Mouse (Mus musculus) forebrain, postnatal 0 days (tissue): ENCODE data around the gene Igsf11. TPM values are rescaled to one million over a fixed set of nuclear protein-coding genes. Genes with fewer than 3 reads are reported as not detected.
"Not testable (repeated sequence)": the region's sequence is repeated elsewhere in the genome, so short reads cannot be mapped to it uniquely, and the experiment has no call there.

Experiments
- ATAC-seq: fragments of 200-750 bp; cut with Nextera tagmentation; 2 replicates; pipeline ENCODE4 v1.8.0; 2017; ENCODE audit warnings: mild to moderate bottlenecking, moderate library complexity
- DNase-seq: peaks from one replicate; pipeline ENCODE4 v3.0.0-alpha.2; 2015
- H3K27ac ChIP-seq: fragments of 300-500 bp; sonication (generic); 2 replicates; pipeline ENCODE4 v1.5.1; 2014; ENCODE audit warnings: low read depth, mild to moderate bottlenecking, antibody characterized with exemption, low read length, moderate library complexity, mixed read lengths
- H3K27me3 ChIP-seq: fragments of 300-500 bp; sonication (generic); 2 replicates; pipeline ENCODE4 v1.6.1; 2014; ENCODE audit warnings: mild to moderate bottlenecking, low read length, mixed read lengths; ENCODE audit not compliant: insufficient read depth
- H3K36me3 ChIP-seq: fragments of 300-500 bp; sonication (generic); 2 replicates; pipeline ENCODE4 v1.6.1; 2014; ENCODE audit warnings: mild to moderate bottlenecking, moderate library complexity; ENCODE audit not compliant: insufficient read depth
- H3K4me1 ChIP-seq: fragments of 300-500 bp; sonication (generic); 2 replicates; pipeline ENCODE4 v1.6.1; 2014; ENCODE audit warnings: antibody characterized with exemption; ENCODE audit not compliant: insufficient read depth
- H3K4me2 ChIP-seq: fragments of 300-500 bp; sonication (generic); 2 replicates; pipeline ENCODE4 v1.6.1; 2014; ENCODE audit warnings: low read depth, mild to moderate bottlenecking, moderate library complexity
- H3K4me3 ChIP-seq: fragments of 300-500 bp; sonication (generic); 2 replicates; pipeline ENCODE4 v1.5.1; 2014; ENCODE audit warnings: low read depth, low read length, mixed read lengths
- H3K9ac ChIP-seq: fragments of 300-500 bp; sonication (generic); 2 replicates; pipeline ENCODE4 v1.6.1; 2014; ENCODE audit warnings: mild to moderate bottlenecking
- H3K9me3 ChIP-seq: fragments of 300-500 bp; sonication (generic); 2 replicates; pipeline ENCODE4 v1.6.1; 2016; ENCODE audit warnings: low read length
- CTCF ChIP-seq: sonication (generic); IDR thresholded peaks from 2 replicates; pipeline ENCODE4 v1.5.1; 2016; ENCODE audit warnings: antibody characterized with exemption, control low read depth, low read depth
- WGBS: fragments of 180-500 bp; shearing (Covaris S2); extraction: QIAGEN DNeasy Blood & Tissue Kit; methylation state at CpG from one replicate; pipeline ENCODE4 v1.1.7; 2014; 5-methylcytosine and 5-hydroxymethylcytosine counted together
- polyA plus RNA-seq: library from polyadenylated mRNA; unstranded; fragments of >200 nt; fragmentation: Nextera tagmentation; extraction: Ambion mirVana; gene quantifications from 2 replicates; pipeline ENCODE4 v1.2.1, GENCODE M21; 2015
- total RNA-seq: library from RNA; depleted of rRNA; stranded (reverse); fragments of >200 nt; gene quantifications from 2 replicates; pipeline ENCODE4 v1.2.3, GENCODE M21; 2014

Igsf11 gene
- total and polyA plus RNA-seq, 2 experiments from 2014 or later, result 2.6 to 12.2 TPM

GRCm38 (mm10) chr16:38982051-38982450 lies 89.6 kb downstream of the Igsf11 start:
- Histone ChIP-seq H3K27me3 (no peaks in the 10 kb centered on the region), H3K4me1 (no peaks in the 10 kb centered on the region), H3K4me3 (no peak overlapping the region), H3K9me3 (no peaks in the 10 kb centered on the region), H3K36me3 (no peaks in the 10 kb centered on the region), H3K4me2 (no peak overlapping the region), H3K27ac (no peak overlapping the region), H3K9ac (no peak overlapping the region)
- 7% methylated on average over 5 of the region's 5 CpGs for WGBS
- peak; percentile 32; the same call in 1 of the 2 replicates for ATAC-seq
- no peak for DNase-seq
- TF ChIP-seq CTCF, result no peak

GRCm38 (mm10) chr16:38982508-38983236 lies 90.2 kb downstream of the Igsf11 start:
- ATAC-seq (no peak), DNase-seq (no peak)
- H3K9me3 ChIP-seq, result no peaks in the 10 kb centered on the region
- H3K9ac ChIP-seq, result no peak overlapping the region
- TF ChIP-seq CTCF, result 0 out of 2 replicates have a peak, but pooled peaks have one; percentile 11
- H3K4me2 ChIP-seq, result no peak overlapping the region
- H3K27ac ChIP-seq, result no peak overlapping the region
- H3K27me3 ChIP-seq, result no peaks in the 10 kb centered on the region
- H3K4me3 ChIP-seq, result no peak overlapping the region
- H3K36me3 ChIP-seq, result no peaks in the 10 kb centered on the region
- H3K4me1 ChIP-seq, result no peaks in the 10 kb centered on the region
- 29% methylated on average over 12 of the region's 12 CpGs for WGBS

GRCm38 (mm10) chr16:38983850-38984249 lies 91.4 kb downstream of the Igsf11 start:
- not testable (repeated sequence) for H3K9ac ChIP-seq, H3K4me2 ChIP-seq, H3K4me3 ChIP-seq, H3K27ac ChIP-seq, H3K36me3 ChIP-seq, H3K4me1 ChIP-seq, H3K9me3 ChIP-seq, H3K27me3 ChIP-seq, ATAC-seq, DNase-seq
- peak; percentile 11; the same call in 1 of the 2 replicates for TF ChIP-seq CTCF
- WGBS, result 71% methylated on average over 3 of the region's 3 CpGs

GRCm38 (mm10) chr16:38985411-38985810 lies 92.9 kb downstream of the Igsf11 start:
- TF ChIP-seq CTCF, result no peak
- Histone ChIP-seq H3K4me2 (no peak overlapping the region), H3K9me3 (no peaks in the 10 kb centered on the region), H3K9ac (no peak overlapping the region), H3K4me1 (no peaks in the 10 kb centered on the region), H3K27ac (no peak overlapping the region), H3K4me3 (no peak overlapping the region), H3K36me3 (no peaks in the 10 kb centered on the region), H3K27me3 (no peaks in the 10 kb centered on the region)
- DNase-seq, result peak; percentile 27
- ATAC-seq, result peak; percentile 56
- 15% methylated on average over 3 of the region's 3 CpGs for WGBS

- H3K27me3 ChIP-seq, result no peaks in the 10 kb centered on the region
- no peaks in the 10 kb centered on the region for H3K4me1 ChIP-seq
- 73% methylated on average over 2 of the region's 2 CpGs for WGBS
- H3K4me3 ChIP-seq, result no peak overlapping the region
- DNase-seq (no peak), ATAC-seq (no peak)
- H3K27ac ChIP-seq, result no peak overlapping the region
- no peak overlapping the region for H3K9ac ChIP-seq
- no peak overlapping the region for H3K4me2 ChIP-seq
- no peaks in the 10 kb centered on the region for H3K9me3 ChIP-seq
- H3K36me3 ChIP-seq, result no peaks in the 10 kb centered on the region
- TF ChIP-seq CTCF, result no peak
Measured at GRCm38 (mm10) chr16:38986410-38986809, 93.9 kb downstream of the Igsf11 start.

GRCm38 (mm10) chr16:38993711-38994110 lies 101.2 kb downstream of the Igsf11 start:
- no peak overlapping the region for H3K4me3 ChIP-seq
- no peaks in the 10 kb centered on the region for H3K36me3 ChIP-seq
- 73% methylated on average over 7 of the region's 7 CpGs for WGBS
- H3K4me2 ChIP-seq, result no peak overlapping the region
- H3K4me1 ChIP-seq, result no peaks in the 10 kb centered on the region
- TF ChIP-seq CTCF, result no peak
- no peak for ATAC-seq
- no peak for DNase-seq
- H3K27me3 ChIP-seq, result no peaks in the 10 kb centered on the region
- H3K9ac ChIP-seq, result no peak overlapping the region
- H3K27ac ChIP-seq, result no peak overlapping the region
- H3K9me3 ChIP-seq, result no peaks in the 10 kb centered on the region

GRCm38 (mm10) chr16:38998496-38999258 lies 106.2 kb downstream of the Igsf11 start:
- no peak for ATAC-seq

More at GRCm38 (mm10) chr16:38998496-38999258, 106.2 kb downstream of the Igsf11 start:
- DNase-seq, result no peak
- Histone ChIP-seq H3K4me3 (no peak overlapping the region), H3K4me1 (no peaks in the 10 kb centered on the region), H3K4me2 (no peak overlapping the region), H3K27me3 (no peaks in the 10 kb centered on the region), H3K27ac (no peak overlapping the region), H3K36me3 (no peaks in the 10 kb centered on the region), H3K9me3 (no peaks in the 10 kb centered on the region), H3K9ac (no peak overlapping the region)
- TF ChIP-seq CTCF, result no peak
- WGBS, result 51% methylated on average over 6 of the region's 6 CpGs
